Mouse (Mus musculus) retina, postnatal 1 day (tissue): ENCODE results near the gene Gemin6.
A peak's percentile ranks its signal among the peaks of the same experiment; 100 is the strongest.
"Not testable (repeated sequence)": the region's sequence is repeated elsewhere in the genome, so short reads cannot be mapped to it uniquely, and the experiment has no call there.

ENCODE experiments used
- DNase-seq: peaks from one replicate; pipeline ENCODE4 v3.0.0-alpha.2; 2012

The Gemin6 gene

GRCm38 (mm10) chr17:80235477-80235876 is 11.2 kb downstream of the Gemin6 start:
- DNase-seq, result no peak

GRCm38 (mm10) chr17:80236805-80237204 is 12.6 kb downstream of the Gemin6 start:
- no peak for DNase-seq

GRCm38 (mm10) chr17:80237475-80237874 is 13.2 kb downstream of the Gemin6 start:
- DNase-seq, result no peak

- DNase-seq, result no peak
Observed at GRCm38 (mm10) chr17:80241594-80241993, 17.4 kb downstream of the Gemin6 start.

- DNase-seq, result no peak
Observed at GRCm38 (mm10) chr17:80243116-80243515, 18.9 kb downstream of the Gemin6 start.

- DNase-seq, result no peak
Observed at GRCm38 (mm10) chr17:80252757-80253525, 28.7 kb downstream of the Gemin6 start.

GRCm38 (mm10) chr17:80254421-80254820 is 30.2 kb downstream of the Gemin6 start:
- DNase-seq, result no peak

- peak; percentile 11 for DNase-seq
Observed at GRCm38 (mm10) chr17:80255208-80255607, 31.0 kb downstream of the Gemin6 start.

GRCm38 (mm10) chr17:80267065-80267464 is 42.8 kb downstream of the Gemin6 start:
- no peak for DNase-seq

GRCm38 (mm10) chr17:80268151-80268550 is 43.9 kb downstream of the Gemin6 start:
- DNase-seq, result no peak

- DNase-seq, result not testable (repeated sequence)
Observed at GRCm38 (mm10) chr17:80270622-80271021, 46.4 kb downstream of the Gemin6 start.
